Mouse (Mus musculus): ENCODE measurements at regions not wholly inside any gene's neighbourhood (a gene's known extent, or its start where the extent isn't known, plus 50 kb on each side); places are given as distances from the start of the nearest gene placed in this dataset.

- H3K4me3 ChIP-seq (ENCODE audit: insufficient read depth, low read length): no peak overlapping the region
- H3K27ac ChIP-seq (ENCODE audit: insufficient read depth, low read length): no peak overlapping the region
- peaks cover 4% of the 10 kb centered on the region; the same call in 1 of the 2 replicates for H3K4me1 ChIP-seq (ENCODE audit: control insufficient read depth, insufficient read depth, low read length)
- TF ChIP-seq CTCF (IDR thresholded peaks at IDR 0.05; ENCODE audit: borderline replicate concordance, insufficient read depth, low read length): no peak
Observed at GRCm38 (mm10) chr1:72943082-72943481, 68.4 kb upstream of the Igfbp5 start.

GRCm38 (mm10) chr1:72942351-72942750 lies 67.7 kb upstream of the Igfbp5 start:
- H3K4me1 ChIP-seq (ENCODE audit: control insufficient read depth, insufficient read depth, low read length): peaks cover 4% of the 10 kb centered on the region; the same call in 1 of the 2 replicates
- no peak overlapping the region for H3K27ac ChIP-seq (ENCODE audit: insufficient read depth, low read length)
- no peak overlapping the region for H3K4me3 ChIP-seq (ENCODE audit: insufficient read depth, low read length)
- TF ChIP-seq CTCF (IDR thresholded peaks at IDR 0.05; ENCODE audit: borderline replicate concordance, insufficient read depth, low read length) (no peak), POLR2A (IDR thresholded peaks at IDR 0.05; ENCODE audit: low read depth, low read length) (no peak)

GRCm38 (mm10) chr1:72939948-72940347 lies 65.3 kb upstream of the Igfbp5 start:
- Histone ChIP-seq H3K27ac (ENCODE audit: insufficient read depth, low read length) (no peak overlapping the region), H3K4me1 (ENCODE audit: control insufficient read depth, insufficient read depth, low read length) (peaks cover 2% of the 10 kb centered on the region; the same call in 1 of the 2 replicates), H3K4me3 (ENCODE audit: insufficient read depth, low read length) (no peak overlapping the region)
- no peak for TF ChIP-seq CTCF (IDR thresholded peaks at IDR 0.05; ENCODE audit: borderline replicate concordance, insufficient read depth, low read length)
- no peak for TF ChIP-seq POLR2A (IDR thresholded peaks at IDR 0.05; ENCODE audit: low read depth, low read length)

- Histone ChIP-seq H3K4me1 (ENCODE audit: control insufficient read depth, insufficient read depth, low read length) (no peaks in the 10 kb centered on the region), H3K4me3 (ENCODE audit: insufficient read depth, low read length) (no peak overlapping the region), H3K27ac (ENCODE audit: insufficient read depth, low read length) (no peak overlapping the region)
- TF ChIP-seq POLR2A (IDR thresholded peaks at IDR 0.05; ENCODE audit: low read depth, low read length) (no peak), CTCF (IDR thresholded peaks at IDR 0.05; ENCODE audit: borderline replicate concordance, insufficient read depth, low read length) (no peak)
Observed at GRCm38 (mm10) chr1:72936681-72937465, 62.2 kb upstream of the Igfbp5 start.

- H3K4me3 ChIP-seq (ENCODE audit: insufficient read depth, low read length): no peak overlapping the region
- H3K27ac ChIP-seq (ENCODE audit: insufficient read depth, low read length): no peak overlapping the region
- H3K4me1 ChIP-seq (ENCODE audit: control insufficient read depth, insufficient read depth, low read length): no peaks in the 10 kb centered on the region
- TF ChIP-seq POLR2A (IDR thresholded peaks at IDR 0.05; ENCODE audit: low read depth, low read length) (no peak), CTCF (IDR thresholded peaks at IDR 0.05; ENCODE audit: borderline replicate concordance, insufficient read depth, low read length) (no peak)
Observed at GRCm38 (mm10) chr1:72936231-72936630, 61.5 kb upstream of the Igfbp5 start.

GRCm38 (mm10) chr1:72935084-72935483 lies 60.4 kb upstream of the Igfbp5 start:
- Histone ChIP-seq H3K4me3 (ENCODE audit: insufficient read depth, low read length) (no peak overlapping the region), H3K27ac (ENCODE audit: insufficient read depth, low read length) (no peak overlapping the region), H3K4me1 (ENCODE audit: control insufficient read depth, insufficient read depth, low read length) (no peaks in the 10 kb centered on the region)
- TF ChIP-seq POLR2A (IDR thresholded peaks at IDR 0.05; ENCODE audit: low read depth, low read length) (no peak), CTCF (IDR thresholded peaks at IDR 0.05; ENCODE audit: borderline replicate concordance, insufficient read depth, low read length) (no peak)

- no peak overlapping the region for H3K27ac ChIP-seq (ENCODE audit: insufficient read depth, low read length)
- TF ChIP-seq CTCF (IDR thresholded peaks at IDR 0.05; ENCODE audit: borderline replicate concordance, insufficient read depth, low read length) (no peak), POLR2A (IDR thresholded peaks at IDR 0.05; ENCODE audit: low read depth, low read length) (no peak)
- no peak overlapping the region for H3K4me3 ChIP-seq (ENCODE audit: insufficient read depth, low read length)
- no peaks in the 10 kb centered on the region for H3K4me1 ChIP-seq (ENCODE audit: control insufficient read depth, insufficient read depth, low read length)
Observed at GRCm38 (mm10) chr1:72929774-72930173, 55.1 kb upstream of the Igfbp5 start.

Measured in embryonic fibroblast, embryonic 13.5 days (primary cell).